Mouse (Mus musculus): ENCODE measurements at regions not wholly inside any gene's neighbourhood (a gene's known extent, or its start where the extent isn't known, plus 50 kb on each side); places are given as distances from the start of the nearest gene placed in this dataset.

DNA sequence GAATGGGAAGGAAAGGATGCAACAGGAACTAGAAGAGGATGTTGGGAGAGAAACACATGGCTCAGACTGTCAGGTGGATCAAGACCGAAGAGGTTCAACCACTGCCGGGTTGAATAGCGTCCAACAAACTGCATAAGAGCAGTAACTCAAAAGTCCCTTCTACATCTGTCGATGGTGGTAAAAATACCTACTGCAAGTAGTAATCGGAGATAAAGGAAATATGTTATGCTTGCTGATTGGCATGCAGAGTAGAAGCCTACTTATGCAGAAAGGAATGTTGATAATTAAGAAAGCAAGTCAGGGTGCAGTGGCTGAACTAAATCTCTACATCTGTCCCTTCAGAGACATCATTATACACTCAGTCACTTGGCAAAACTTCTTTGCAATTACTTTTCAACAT, 330.9 kb upstream of the Actbl2 start:
- Histone ChIP-seq H3K27me3 (replicated peaks) (no peaks in the 10 kb centered on the region), H3K4me2 (ENCODE audit: insufficient read depth, low read depth, poor library complexity, severe bottlenecking) (no peak overlapping the region), H3K9me3 (replicated peaks; ENCODE audit: low read length) (no peaks in the 10 kb centered on the region), H3K36me3 (replicated peaks in 1 of 2; ENCODE audit: control insufficient read depth in 1 of 2, insufficient read depth in 1 of 2, low read length in 1 of 2) (no peaks in the 10 kb centered on the region), H3K4me3 (replicated peaks in 1 of 3; ENCODE audit: low read depth in 2 of 3, low read length in 2 of 3, poor library complexity in 1 of 3) (no peak overlapping the region), H3K4me1 (ENCODE audit: control insufficient read depth in 1 of 2, insufficient read depth in 2 of 2) (peaks cover 0 to 2% of the 10 kb centered on the region in 2 experiments; a peak in 1 of 4 replicates), H3K79me2 (replicated peaks; ENCODE audit: control insufficient read depth, extremely low read depth, insufficient read depth, poor library complexity, severe bottlenecking) (no peaks in the 10 kb centered on the region), H3K9ac (ENCODE audit: insufficient read depth, low read depth) (no peak overlapping the region), H3K27ac (ENCODE audit: insufficient read depth, low read depth) (no peak overlapping the region)
- no peak for TF ChIP-seq BHLHE40 (IDR thresholded peaks at IDR 0.05; ENCODE audit: low read depth, low read length)
- no peak for TF ChIP-seq TBP (conservative IDR thresholded peaks at IDR 0.05; ENCODE audit: low read depth, low read length)
- no peak for TF ChIP-seq HCFC1 (IDR thresholded peaks at IDR 0.05; ENCODE audit: low read depth, low read length)
- no peak for TF ChIP-seq POLR2A (IDR thresholded peaks at IDR 0.05; ENCODE audit: low read depth, low read length)
- no peak for TF ChIP-seq JUN (IDR thresholded peaks at IDR 0.05; ENCODE audit: insufficient read depth, low read depth, low read length)
- no peak for TF ChIP-seq SIN3A (IDR thresholded peaks at IDR 0.05; ENCODE audit: low read length)
- TF ChIP-seq SMC3 (IDR thresholded peaks at IDR 0.05; ENCODE audit: low read depth, low read length): no peak
- in situ Hi-C loops (cut with MboI; ENCODE audit: low pct_ligation_motif_present, low pct_unique_long_range_greater_than_20kb, low sequenced_read_pairs) (no loop called here), dilution Hi-C loops (cut with MboI; ENCODE audit: extremely low pct_ligation_motif_present, extremely low pct_unique_long_range_greater_than_20kb, low sequenced_read_pairs) (no loop called here)
- DNase-seq (ENCODE audit: extremely low read depth): no peak

DNA sequence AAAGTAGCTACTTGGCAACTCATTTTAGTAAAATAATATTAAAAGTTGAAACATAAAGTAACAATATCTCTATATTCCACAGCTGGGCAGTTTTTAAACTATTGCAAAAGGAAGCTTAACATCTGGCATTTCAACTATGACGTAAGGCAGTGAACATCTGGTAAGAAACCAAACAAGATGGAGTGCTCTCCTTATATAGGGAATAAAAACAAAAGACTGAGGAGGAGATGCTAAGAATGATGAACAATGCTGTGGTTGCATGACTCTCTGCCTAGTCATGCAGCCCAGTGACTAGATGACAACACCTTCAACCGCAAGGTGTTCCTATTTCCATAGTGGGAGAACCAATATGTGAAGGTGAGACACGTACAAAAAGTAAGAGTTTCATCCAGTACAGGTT, 329.9 kb upstream of the Actbl2 start:
- TF ChIP-seq KAT2A (IDR thresholded peaks at IDR 0.05; ENCODE audit: insufficient replicate concordance, low read length) (no peak), IRF4 (IDR thresholded peaks at IDR 0.05; ENCODE audit: low read depth, low read length) (no peak)
- Histone ChIP-seq H3K4me3 (replicated peaks in 1 of 3; ENCODE audit: low read depth in 2 of 3, low read length in 2 of 3, poor library complexity in 1 of 3) (no peak overlapping the region), H3K36me3 (replicated peaks in 1 of 2; ENCODE audit: control insufficient read depth in 1 of 2, insufficient read depth in 1 of 2, low read length in 1 of 2) (no peaks in the 10 kb centered on the region), H3K9me3 (replicated peaks; ENCODE audit: low read length) (no peaks in the 10 kb centered on the region), H3K79me2 (replicated peaks; ENCODE audit: control insufficient read depth, extremely low read depth, insufficient read depth, poor library complexity, severe bottlenecking) (no peaks in the 10 kb centered on the region), H3K4me1 (ENCODE audit: control insufficient read depth in 1 of 2, insufficient read depth in 2 of 2) (peaks cover 2 to 3% of the 10 kb centered on the region in 2 experiments; a peak in 1 of 4 replicates), H3K27ac (ENCODE audit: insufficient read depth, low read depth) (no peak overlapping the region), H3K9ac (ENCODE audit: insufficient read depth, low read depth) (no peak overlapping the region), H3K4me2 (ENCODE audit: insufficient read depth, low read depth, poor library complexity, severe bottlenecking) (no peak overlapping the region), H3K27me3 (replicated peaks) (no peaks in the 10 kb centered on the region)
- dilution Hi-C loops (cut with MboI; ENCODE audit: extremely low pct_ligation_motif_present, extremely low pct_unique_long_range_greater_than_20kb, low sequenced_read_pairs): no loop called here
- DNase-seq (ENCODE audit: extremely low read depth): no peak
- in situ Hi-C loops (cut with MboI; ENCODE audit: low pct_ligation_motif_present, low pct_unique_long_range_greater_than_20kb, low sequenced_read_pairs): loop anchor here (25.0 kb wide), 1 partner anchor 487 kb away; no protein-coding TSS in a partner anchor

DNA sequence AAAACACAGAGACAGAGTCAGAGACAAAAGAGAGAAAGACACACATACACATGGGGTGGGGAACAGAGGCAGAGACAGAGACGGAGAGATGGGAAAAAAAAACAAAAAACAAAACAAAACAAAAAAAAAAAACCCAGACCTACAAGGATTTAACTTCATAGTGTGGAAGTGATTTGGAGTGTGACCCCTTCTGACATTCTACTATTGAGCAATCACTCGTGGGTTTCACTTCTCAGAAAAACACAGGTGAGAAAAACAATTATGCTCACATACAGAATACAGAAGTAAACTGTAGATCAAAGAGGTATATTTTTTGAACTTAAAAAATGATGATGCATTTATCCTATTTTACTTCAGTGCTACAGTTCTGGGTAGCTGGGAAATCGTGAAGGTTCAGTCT, 326.7 kb upstream of the Actbl2 start:
- no peaks in the 10 kb centered on the region for H3K36me3 ChIP-seq (replicated peaks in 1 of 2; ENCODE audit: control insufficient read depth in 1 of 2, insufficient read depth in 1 of 2, low read length in 1 of 2)
- peak overlapping the region; percentile 29; the same call in 1 of the 2 replicates for H3K4me2 ChIP-seq (ENCODE audit: insufficient read depth, low read depth, poor library complexity, severe bottlenecking)
- no peaks in the 10 kb centered on the region for H3K27me3 ChIP-seq (replicated peaks)
- no peak overlapping the region for H3K9ac ChIP-seq (ENCODE audit: insufficient read depth, low read depth)
- H3K79me2 ChIP-seq (replicated peaks; ENCODE audit: control insufficient read depth, extremely low read depth, insufficient read depth, poor library complexity, severe bottlenecking): no peaks in the 10 kb centered on the region
- in situ Hi-C loops (cut with MboI; ENCODE audit: low pct_ligation_motif_present, low pct_unique_long_range_greater_than_20kb, low sequenced_read_pairs) (loop anchor here (25.0 kb wide), 1 partner anchor 484 kb away; no protein-coding TSS in a partner anchor), dilution Hi-C loops (cut with MboI; ENCODE audit: extremely low pct_ligation_motif_present, extremely low pct_unique_long_range_greater_than_20kb, low sequenced_read_pairs) (no loop called here)
- peaks cover 3 to 7% of the 10 kb centered on the region in 2 experiments; a peak in 2 of 4 replicates for H3K4me1 ChIP-seq (ENCODE audit: control insufficient read depth in 1 of 2, insufficient read depth in 2 of 2)
- TF ChIP-seq CHD2 (IDR thresholded peaks at IDR 0.05; ENCODE audit: low read length): no peak
- TF ChIP-seq SMC3 (IDR thresholded peaks at IDR 0.05; ENCODE audit: low read depth, low read length): no peak
- TF ChIP-seq MYC (IDR thresholded peaks at IDR 0.05; ENCODE audit: low read depth, low read length): no peak
- TF ChIP-seq JUN (IDR thresholded peaks at IDR 0.05; ENCODE audit: insufficient read depth, low read depth, low read length): no peak
- TF ChIP-seq SIN3A (IDR thresholded peaks at IDR 0.05; ENCODE audit: low read length): no peak
- no peak for TF ChIP-seq TBP (conservative IDR thresholded peaks at IDR 0.05; ENCODE audit: low read depth, low read length)
- no peak for TF ChIP-seq ELF1 (IDR thresholded peaks at IDR 0.05; ENCODE audit: low read depth, low read length)
- no peak for TF ChIP-seq CHD1 (IDR thresholded peaks at IDR 0.05; ENCODE audit: low read depth, low read length)
- no peak overlapping the region for H3K4me3 ChIP-seq (replicated peaks in 1 of 3; ENCODE audit: low read depth in 2 of 3, low read length in 2 of 3, poor library complexity in 1 of 3)
- no peaks in the 10 kb centered on the region for H3K9me3 ChIP-seq (replicated peaks; ENCODE audit: low read length)
- no peak overlapping the region for H3K27ac ChIP-seq (ENCODE audit: insufficient read depth, low read depth)
- DNase-seq (ENCODE audit: extremely low read depth): no peak

All from CH12.LX (cell line).